Mouse (Mus musculus): ENCODE measurements around the gene Tenm4. TPM values are rescaled to one million over a fixed set of nuclear protein-coding genes. Genes with fewer than 3 reads are reported as not detected.

Gene Tenm4
- polyA plus RNA-seq, 3 experiments from 2014 or later: 0.05 TPM; not detected in 2

DNA sequence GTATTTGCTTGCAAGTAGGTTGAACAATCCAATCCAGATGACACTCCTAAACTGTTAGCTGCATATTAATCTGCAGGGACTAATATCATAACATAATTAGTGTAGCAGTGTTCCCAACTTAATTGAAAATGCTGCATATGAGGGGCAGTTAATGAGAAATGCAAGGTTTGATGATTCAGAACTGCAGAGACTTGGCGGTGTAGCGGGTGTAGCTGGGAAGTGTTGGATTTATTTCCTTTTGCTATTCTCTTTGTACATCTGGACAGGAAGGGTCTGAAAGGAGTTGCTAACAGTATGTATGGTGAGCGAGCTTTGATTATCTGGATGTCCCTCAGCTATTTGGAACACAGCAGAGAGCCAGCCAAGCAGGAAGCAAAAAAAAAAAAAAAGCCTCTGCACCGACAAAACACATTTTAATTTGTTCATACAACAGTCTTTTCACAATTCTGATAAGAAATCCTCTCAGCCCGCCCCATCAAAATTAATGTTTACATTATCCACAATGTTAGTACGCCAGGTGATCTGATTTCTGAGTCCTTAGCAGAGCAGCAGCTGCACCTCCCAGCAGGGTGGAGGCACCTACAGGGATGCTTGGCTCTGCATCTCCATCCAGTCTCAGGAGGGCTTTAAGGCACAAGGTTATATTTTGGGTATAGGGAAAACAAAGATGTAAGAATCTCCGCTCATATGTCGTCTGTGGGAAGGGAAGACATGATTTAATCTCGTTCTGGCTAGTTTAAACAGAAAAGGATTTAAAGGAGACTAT, 243.4 kb downstream of the Tenm4 start:
- ATAC-seq: no peak

DNA sequence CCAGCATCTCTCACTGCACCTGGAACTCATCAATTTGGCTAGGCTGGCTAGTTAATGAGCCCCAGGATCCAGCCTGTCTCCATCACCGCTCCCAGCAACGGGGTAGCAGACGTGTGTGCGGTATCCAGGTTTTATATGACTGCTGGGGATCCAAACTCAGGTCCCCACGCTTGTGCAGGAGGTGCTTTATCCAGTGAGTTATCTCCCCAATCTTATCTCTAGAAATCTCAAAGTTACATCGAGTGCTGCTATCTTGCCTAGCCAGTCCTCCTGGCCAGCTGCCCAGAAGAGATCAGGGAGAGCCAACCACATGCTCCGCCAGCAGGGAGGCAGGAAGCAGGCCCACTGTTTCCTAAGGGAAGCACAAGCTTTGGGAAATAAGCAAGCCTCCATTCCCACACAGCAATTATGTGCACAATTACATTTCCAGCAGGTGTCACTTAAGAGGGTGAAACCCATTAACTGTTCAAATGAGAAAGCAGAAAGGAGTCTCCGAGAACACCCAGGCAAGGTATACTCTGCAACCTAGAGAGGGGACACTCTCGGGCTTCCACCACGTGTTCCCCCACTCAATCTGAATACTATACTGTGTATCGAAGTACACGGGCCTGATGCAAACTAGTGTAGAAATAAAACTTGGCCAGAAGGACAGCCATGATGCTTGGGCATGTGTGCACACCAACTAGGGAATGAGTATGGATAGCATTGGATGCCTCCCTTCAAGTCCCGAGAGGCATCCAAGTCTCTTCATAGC, 246.4 kb downstream of the Tenm4 start:
- ATAC-seq: no peak

DNA sequence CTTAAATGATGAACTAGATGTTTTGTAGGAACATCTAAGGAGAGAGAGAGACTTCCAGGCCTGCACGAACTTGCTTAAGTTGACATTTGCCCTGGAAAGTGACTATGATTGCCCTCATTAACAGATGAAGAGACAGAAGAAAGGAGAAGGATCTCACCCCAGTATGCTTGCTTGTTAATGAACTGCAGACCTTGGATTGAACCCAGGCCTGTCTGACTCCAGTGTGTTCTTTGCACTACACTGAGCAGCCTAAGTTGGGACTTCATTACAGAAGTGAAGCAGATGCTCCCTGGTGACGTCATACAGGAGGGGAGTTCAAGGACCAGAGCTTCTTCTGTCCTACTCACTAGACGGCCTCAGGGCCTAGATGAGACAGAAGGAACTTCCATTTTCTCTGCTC, 247.1 kb downstream of the Tenm4 start:
- no peak for ATAC-seq

DNA sequence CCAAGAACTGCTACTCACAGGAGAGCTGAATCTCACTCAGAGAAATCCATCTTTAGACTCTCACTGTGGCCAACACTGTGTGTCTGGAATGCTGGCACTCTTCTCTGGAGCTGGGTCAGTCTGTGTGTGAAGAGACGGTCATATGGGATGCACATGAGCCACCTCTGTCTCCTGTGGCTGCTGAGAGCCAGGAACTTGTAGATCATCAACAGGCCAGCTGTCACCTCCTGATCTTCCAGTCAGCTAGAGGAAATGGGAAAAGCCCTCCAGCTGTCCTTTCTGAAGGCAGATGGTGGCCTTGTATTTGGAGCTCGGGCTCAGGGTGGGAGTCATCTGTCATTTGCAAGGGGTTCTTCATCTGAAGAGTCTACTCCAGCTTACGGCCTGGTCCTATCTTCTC, 249.0 kb downstream of the Tenm4 start:
- ATAC-seq: no peak

DNA sequence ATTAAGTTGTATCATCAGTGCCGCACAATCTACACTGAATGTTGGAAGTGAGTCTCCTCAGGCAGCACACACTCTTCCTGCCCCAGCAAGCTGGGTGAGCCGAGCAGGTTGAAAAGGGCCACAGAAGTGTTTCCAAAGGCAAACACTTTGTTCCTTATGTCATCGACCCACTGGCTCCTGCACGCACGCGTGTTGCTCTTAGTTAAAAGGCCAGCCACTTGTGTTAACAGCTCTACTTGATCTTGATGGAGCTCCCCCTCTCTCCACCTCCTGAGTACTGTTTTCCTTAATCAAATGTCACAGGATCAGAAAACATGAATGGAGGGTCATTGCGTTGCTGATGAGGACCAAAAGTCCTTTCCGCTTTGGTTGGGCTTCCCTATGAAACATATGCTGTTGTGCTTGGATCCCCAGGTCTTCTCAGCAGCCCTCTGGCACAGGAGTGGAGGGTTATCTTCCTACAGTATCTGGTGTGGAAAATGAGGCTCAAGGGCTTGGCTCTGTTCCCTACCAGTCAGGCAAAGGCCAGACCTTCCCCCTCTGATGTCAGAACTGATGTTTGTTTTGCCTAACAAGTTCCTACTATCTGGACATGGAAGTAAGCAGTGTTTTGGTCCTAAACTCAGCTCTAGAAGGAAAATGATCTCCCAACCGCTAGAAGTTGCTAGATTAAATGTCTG, 250.0 kb downstream of the Tenm4 start:
- ATAC-seq: no peak

DNA sequence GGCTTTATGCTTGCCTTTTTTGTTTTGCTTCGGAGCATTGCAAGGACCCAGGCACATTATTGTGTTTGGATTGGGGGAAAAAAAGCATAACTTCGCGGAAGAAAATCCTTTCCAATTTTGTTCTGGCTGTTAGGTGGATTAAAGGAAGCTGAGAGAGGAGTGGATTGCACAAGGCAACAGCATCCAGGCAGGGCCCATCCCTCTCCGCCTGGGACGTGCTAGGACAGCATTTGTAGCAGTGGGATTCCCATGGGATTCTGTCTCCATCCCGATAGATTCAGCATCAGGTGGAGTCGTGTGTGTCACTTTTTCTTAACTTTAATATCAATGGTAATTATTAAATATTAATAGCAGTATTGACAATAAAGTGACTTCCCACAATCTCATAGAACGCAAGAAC, 255.9 kb downstream of the Tenm4 start:
- ATAC-seq: no peak

DNA sequence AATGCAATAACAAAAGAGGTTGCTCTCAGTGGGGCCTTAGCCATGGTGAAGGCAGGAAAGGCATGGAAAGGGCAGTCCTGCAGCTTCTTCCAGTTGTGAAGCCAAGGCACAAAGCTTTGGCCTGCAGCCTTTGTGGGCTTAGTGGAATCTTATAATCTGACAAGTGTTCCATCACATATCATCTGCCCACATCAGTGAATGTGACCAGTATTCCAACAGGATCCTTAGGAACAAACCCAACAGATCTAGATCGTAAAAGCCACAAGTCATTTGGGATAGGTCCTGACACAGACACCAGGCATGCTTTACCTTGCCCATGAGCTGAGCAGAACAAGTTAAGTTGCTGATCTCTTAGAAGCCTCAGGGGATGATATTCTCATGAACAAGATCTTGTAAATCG, 262.3 kb downstream of the Tenm4 start:
- no peak for ATAC-seq

DNA sequence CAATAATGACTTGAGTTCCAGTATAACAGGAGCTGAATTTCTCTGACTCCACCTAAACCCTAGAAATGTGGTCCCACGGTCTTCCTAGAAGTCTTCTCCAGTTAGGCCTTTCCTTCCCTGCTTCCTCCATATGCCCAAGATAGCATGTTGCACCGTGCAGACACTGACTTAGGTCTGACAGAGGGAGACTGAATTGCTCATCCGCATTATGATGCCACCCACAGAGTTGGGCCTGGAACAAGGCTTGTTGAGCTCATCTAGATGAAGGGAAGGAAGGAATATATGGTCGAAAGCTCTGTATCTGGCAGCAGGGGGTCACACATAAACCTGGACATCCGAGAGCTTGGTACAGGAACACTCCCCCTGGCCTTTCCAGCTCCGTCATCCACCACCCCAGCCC, 267.3 kb downstream of the Tenm4 start:
- no peak for ATAC-seq

DNA sequence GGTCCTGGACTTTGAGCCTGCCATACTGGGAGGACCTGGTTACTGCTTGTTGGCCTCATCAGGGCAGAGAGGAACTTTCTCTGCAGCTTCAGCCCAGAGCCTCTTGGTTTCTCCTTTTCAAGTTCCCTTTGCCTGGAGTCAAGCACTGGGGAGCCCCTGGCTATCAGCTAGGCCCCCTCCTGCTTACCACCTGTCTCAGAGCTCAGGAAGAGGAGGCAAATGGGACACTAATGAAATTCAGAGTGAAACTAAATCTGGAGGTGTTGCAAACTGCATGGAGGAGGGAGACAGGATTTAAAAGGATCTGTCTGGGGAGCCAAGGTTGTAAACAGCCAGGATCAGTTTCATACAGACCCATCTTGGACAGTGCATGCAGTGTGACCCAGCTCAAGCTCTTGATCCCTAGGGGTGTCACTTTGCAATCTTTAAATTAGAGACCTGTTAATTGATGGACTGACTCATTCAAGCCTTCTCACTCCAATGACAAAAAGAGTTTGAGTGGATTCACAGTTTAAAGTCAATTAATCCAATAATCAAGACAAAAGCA, 269.2 kb downstream of the Tenm4 start:
- no peak for ATAC-seq

DNA sequence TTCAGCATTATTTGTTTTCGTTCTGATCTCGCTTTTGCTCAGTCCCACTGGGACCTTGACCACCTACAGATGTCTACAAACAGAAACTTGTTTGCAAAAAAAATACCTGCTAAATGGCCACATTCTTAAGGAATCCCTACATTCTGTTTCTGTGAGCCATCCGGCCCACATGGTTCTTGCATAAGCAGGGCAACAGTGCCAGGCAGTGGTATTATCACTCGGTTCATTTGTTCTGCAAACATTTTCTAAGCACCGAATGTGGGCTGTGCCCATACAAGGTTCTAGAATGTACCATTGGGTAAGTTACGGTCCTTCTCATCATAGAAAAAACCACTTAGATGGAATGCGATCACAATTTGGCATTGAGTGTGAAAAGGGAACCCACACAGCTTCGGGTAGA, 274.7 kb downstream of the Tenm4 start:
- ATAC-seq: no peak

DNA sequence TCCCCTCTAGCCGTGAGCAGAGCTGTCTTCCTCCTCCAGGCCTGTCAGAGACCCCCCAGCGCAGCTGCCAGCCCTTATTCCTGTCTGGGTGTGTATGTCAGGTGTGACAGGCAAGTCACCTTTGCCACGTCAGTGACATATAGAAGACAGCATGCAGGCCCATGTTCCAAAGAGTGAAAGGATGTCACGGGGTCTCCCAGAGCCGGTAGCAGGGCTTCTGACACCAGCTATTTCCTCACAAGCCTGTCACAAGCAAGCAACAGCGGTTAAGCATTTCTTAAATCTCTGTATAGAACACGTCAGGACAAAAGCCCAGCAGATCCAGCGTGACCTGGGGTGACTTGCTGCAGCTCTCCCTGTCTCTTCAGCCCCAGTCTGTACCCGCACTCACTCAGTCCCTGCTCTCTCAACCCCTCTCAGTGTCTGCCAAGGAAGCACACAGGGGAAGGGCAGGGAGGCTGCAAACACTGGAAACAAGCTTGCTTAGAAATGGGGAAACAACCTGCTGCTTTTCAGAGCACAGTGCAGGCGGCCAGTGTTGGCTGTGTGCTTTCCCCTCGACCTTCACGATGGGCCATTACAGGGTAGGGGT, 276.9 kb downstream of the Tenm4 start:
- ATAC-seq: no peak

DNA sequence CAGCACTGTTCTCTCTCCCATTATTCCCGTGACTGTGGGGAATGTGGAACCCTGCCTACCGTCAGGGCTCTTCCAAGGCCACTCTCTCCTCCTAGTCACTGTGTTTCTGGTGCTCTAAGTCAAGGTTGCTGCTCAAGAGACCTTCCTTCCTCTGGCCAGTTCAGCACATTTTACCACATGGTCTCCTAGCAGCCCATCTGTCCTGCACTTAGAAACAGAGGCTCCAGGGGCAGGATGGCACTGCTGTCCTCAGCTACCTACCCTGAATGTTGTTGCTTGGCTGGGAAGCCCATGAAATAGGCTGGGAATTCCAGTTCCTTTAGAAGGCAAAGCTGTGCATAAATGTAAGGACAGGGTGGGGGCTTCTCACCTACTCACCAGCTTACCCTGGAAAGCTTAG, 284.9 kb downstream of the Tenm4 start:
- no peak for ATAC-seq

DNA sequence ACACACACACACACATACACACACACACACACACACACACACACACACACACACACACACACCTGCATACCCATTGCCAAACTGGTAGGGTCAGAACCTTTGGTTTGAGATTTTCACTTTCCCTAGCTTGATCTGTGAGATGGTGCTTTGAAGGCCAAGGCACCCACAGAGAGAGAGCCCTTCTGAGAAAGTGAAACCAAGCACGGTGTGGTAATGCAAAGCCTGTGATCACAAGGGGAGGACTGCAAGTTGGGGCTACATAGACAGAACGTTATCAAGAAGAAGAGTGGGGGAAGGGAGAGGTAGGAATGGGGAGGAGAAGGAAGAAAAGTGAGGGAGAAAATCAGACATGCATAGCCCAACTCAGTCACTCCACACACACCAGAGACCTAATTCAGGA, 285.6 kb downstream of the Tenm4 start:
- ATAC-seq: peak; percentile 28

DNA sequence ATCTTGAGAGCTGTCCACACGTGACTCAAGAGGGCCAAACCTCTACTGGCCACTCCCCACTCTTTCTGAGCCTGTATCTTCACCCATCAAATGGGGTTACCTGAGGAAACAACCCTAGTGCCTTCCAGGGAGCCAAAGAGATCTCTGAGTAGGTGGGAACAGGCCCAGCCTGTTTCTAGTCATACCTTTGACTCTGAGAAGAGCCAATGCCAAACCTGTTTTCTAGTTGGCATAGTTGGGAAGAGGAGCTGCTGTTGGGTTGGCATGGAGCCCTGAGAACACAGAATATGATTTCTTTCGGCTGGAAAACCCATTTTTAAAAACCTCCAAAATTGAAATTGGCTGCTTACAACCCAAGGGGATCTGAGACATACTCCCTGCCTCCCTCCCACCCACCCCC, 286.8 kb downstream of the Tenm4 start:
- ATAC-seq: no peak

DNA sequence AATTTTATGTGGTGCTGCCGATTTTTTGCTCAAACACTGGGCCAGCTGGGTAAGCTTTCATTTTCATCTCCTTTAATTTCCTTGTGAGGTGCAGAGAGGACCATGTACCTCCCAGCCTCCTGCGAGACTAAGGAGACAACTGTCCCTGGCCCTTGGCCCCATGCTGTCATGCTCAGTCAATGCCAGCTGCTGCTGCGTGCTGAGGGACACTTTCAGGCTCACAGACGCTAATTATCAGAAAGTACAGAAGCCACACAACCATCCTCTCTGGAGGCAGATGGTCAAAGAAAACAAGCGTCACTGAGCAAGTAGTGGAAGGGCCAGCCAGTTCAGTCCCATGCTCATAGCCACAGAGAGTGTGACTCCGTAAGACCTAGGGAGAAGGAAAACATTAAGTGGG, 287.9 kb downstream of the Tenm4 start:
- ATAC-seq: no peak

DNA sequence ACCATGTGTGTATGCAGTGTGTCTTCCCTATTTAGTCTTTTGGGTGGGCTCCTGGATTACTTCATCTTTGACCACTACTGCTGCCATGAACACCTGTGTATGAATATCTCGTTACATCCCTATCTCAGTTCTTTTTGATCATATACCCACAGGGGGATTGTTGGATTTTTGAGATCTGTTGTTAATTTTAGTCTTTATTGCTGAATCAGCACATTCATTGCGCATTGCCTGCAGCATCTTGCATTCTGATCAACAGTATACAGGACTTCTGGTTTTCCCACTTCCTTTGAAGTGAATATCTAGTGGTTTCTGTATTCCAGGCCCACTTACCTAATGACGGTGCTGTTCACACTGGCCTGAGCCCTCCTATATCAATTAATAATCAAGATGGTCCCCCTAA, 295.7 kb downstream of the Tenm4 start:
- no peak for ATAC-seq

DNA sequence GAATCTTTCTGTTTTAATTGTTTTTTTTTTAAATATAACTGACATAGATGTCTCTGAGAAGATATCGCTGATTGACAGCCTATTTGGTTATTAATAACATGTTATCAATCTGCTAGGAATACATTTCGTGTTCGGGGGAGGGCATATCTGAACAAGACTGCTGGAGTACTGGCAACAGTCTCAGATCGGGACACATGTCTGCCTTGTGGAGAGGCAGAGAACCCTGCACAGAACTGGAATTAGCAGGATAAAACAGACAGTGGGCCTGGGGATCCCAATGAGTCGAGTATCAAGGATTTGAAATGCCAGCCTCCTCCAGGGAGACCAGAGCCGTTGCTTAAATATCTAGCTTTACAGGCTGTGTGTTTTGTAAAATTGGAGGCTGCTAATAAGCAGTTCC, 299.8 kb downstream of the Tenm4 start:
- ATAC-seq: no peak

DNA sequence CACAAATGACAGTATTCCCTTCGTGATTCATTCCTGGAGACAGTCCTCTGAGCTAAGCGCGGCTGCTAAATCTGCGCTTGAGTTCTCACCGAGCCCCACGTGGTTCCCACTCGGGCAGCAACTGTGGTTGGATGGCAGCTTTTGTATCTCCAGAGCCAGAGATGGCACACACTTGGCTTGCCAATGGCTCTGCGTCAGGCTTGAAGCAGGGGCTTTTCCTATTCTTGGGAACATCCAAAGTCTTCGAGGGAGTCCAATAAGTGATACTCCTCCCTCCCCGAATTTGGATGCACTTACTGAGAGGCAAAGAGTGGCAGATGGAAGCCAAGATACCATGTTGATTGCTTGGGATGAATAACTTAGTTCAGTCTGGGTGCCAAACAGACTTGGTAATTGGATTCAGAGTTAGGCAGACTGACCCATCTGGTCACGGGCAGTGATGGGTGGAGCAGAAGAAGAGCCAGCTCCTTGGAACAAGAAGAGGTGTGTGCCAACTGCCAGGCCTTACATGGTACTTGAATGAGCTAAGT, 303.6 kb downstream of the Tenm4 start:
- no peak for ATAC-seq

DNA sequence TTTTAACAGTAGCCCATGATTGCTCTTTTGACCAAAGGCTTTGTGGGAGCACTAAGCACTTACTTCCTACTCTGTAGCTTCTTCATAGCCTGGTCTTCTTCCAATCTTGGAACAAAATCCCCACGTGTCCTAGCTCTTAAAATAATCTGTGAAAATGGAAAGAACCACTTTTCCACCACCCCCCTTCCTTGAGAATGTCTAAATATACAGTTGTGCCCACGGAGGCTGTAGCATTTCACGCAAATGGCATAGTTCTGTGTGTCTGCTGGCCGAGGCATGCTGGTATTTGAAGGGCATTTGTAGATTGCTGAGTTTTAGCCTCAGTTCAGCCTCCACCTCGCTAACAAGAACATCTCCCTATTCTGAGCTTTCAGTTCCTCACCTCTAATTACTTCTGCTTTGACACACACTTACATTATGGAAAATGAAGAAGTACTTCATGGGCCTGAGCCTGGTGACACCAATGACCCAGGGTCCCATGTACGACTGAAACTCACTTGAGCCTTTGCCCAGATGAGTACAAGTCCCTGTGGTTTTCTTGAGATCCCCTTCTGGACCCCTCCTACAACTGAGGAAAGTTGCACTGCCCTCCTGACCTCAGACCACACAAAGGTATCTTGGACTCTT, 306.1 kb downstream of the Tenm4 start:
- no peak for ATAC-seq

DNA sequence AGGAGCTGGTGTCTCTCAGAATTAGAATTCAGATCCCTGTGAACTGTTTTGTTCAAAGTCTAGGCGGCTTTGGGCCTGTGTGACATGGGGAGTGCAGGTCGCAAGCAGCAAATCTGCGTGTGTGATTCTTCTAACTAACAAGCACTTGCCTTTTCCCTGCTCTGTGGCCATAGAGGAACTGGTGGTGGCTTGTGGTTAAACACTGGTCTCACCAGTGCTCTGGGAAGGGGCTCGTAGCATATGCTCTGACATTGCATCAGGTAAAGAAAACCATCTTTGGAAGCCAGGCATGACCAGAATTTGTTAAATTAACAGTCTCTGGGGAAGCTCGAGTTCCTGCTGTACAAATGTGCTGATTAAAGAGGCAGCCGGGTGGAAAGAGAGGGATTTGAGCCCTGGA, 308.1 kb downstream of the Tenm4 start:
- ATAC-seq: no peak

DNA sequence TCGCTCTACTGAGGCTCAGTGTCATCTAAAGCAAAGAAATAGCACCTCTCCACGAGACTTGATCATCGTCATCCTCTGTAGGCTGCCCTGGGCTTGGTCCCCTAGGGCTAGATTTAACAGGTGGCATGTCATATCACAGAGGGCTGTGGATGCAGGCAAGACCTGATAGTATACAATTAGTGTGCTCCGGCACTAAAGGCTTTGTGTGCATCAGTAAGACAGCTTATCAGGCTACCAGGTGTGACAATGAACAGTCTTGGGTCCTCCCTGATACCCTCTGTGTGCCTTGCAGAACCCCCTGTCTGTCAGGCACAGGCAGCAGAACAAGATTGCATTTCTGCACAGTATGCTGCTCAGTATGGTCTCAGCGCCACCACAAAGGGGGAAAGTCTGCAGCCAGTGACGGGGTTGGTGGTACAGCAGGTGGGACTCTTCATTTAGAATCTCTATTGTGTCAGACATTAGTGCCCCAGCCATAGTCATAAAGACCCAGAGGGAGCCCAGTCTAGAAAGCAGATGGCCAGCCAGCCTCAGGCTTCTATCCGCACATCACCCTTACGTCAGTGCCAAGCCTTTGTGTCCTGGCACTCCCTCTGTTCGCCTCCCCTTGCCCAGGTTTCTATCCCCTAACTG, 309.4 kb downstream of the Tenm4 start:
- no peak for ATAC-seq

DNA sequence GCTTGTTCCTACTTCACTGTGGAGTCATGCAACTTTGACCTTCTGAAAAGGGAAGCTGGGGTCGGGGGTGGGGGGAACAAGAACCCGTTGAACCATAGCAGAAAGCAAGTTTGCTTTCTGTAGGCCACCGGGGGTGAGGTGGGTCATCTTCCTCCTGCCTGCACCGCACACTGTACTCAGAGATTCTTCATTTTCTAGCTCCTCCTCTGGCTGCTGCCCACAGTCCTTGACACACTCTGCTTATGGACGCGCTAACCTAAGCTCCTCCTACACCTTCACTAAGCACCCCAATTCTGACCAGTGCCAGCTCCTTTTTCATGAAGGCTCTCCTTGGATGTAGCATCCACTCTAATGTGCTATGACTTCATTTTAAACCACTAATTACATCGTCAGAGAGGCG, 311.9 kb downstream of the Tenm4 start:
- ATAC-seq: no peak
